ENCODE assay signal across 22 mouse cellular contexts in genomic region chr13:28312090-28312489, GRCm38 (mm10). TPM values are rescaled to one million over a fixed set of nuclear protein-coding genes. Genes with fewer than 3 reads are reported as not detected.
DNase-seq lines count a peak whose midpoint lies in the region; ATAC-seq and TF ChIP-seq lines count a peak whose summit lies in the region.
"Had no signal": no experiment of that assay in that cellular context is flagged by ENCODE, and none has a peak within 500 bp of the region (broad histone marks: within the 10 kb centered on the region; RNA-seq: fewer than 3 reads in every experiment).

No protein-coding gene starts in this region.

- ATAC-seq in kidney, embryonic 14.5 days (ENCODE audit: low FRiP score, low TSS enrichment) = no peak
- ATAC-seq in lung, embryonic 15.5 days (ENCODE audit: borderline replicate concordance, extremely low read depth, low FRiP score, low TSS enrichment) = no peak; the same call in 1 of the 2 replicates
- ATAC-seq: forebrain, embryonic 13.5 days had no signal

- DNase-seq in kidney, postnatal 36 days = no peak
- no peak for DNase-seq in lung, adult 2 months
- peak; percentile 71 for DNase-seq in NIH3T3 (ENCODE audit: low read depth)
- DNase-seq in lung, postnatal 10 days = peak; percentile 21
- no peak for DNase-seq in cerebellum, adult 18-20 months
- DNase-seq in embryo, embryonic 9.5 days (ENCODE audit: extremely low spot score) = no peak
- DNase-seq: B cell, adult 2 months; cerebellum, adult 11 months; cerebellum, postnatal 14 days; gastrocnemius, adult 2 months; heart, postnatal 36 days; liver; right cerebral cortex, postnatal 25 days had no signal

- no peaks in the 10 kb centered on the region for H3K9me3 ChIP-seq in kidney, embryonic 14.5 days (ENCODE audit: control insufficient read depth, low read length)
- no peaks in the 10 kb centered on the region for H3K9me3 ChIP-seq in lung, embryonic 15.5 days
- H3K9me3 ChIP-seq: embryonic facial prominence, embryonic 12.5 days; forebrain, embryonic 13.5 days; heart, embryonic 15.5 days; hindbrain, embryonic 13.5 days; limb, embryonic 10.5 days; midbrain, embryonic 12.5 days had no signal

- no peak overlapping the region for H3K9ac ChIP-seq in kidney, embryonic 14.5 days (ENCODE audit: low read depth, low read length)
- H3K9ac ChIP-seq in lung, embryonic 15.5 days = no peak overlapping the region
- H3K9ac ChIP-seq: embryonic facial prominence, embryonic 12.5 days; forebrain, embryonic 13.5 days; heart, embryonic 15.5 days; hindbrain, embryonic 13.5 days; midbrain, embryonic 12.5 days had no signal

- peaks cover 6% of the 10 kb centered on the region; the same call in 1 of the 2 replicates for H3K4me1 ChIP-seq in kidney, embryonic 14.5 days (ENCODE audit: control insufficient read depth, insufficient read depth, low read length)
- H3K4me1 ChIP-seq in lung, embryonic 15.5 days = peaks cover 18% of the 10 kb centered on the region; the same call in 1 of the 2 replicates
- H3K4me1 ChIP-seq in lung, adult 2 months (ENCODE audit: control insufficient read depth, insufficient read depth, low read length) = no peaks in the 10 kb centered on the region; the same call in 1 of the 2 replicates
- H3K4me1 ChIP-seq: embryonic facial prominence, embryonic 12.5 days; forebrain, embryonic 13.5 days; hindbrain, embryonic 13.5 days; limb, embryonic 10.5 days; midbrain, embryonic 12.5 days had no signal

- no peak overlapping the region for H3K4me3 ChIP-seq in kidney, embryonic 14.5 days (ENCODE audit: low read length)
- H3K4me3 ChIP-seq in lung, embryonic 15.5 days = no peak overlapping the region
- H3K4me3 ChIP-seq in lung, adult 2 months (replicated peaks; ENCODE audit: extremely low read depth, low read depth, low read length) = no peak overlapping the region
- H3K4me3 ChIP-seq: embryonic facial prominence, embryonic 12.5 days; erythroblast, embryonic 14.5 days; forebrain, embryonic 13.5 days; gastrocnemius, adult 2 months; heart, embryonic 15.5 days; hindbrain, embryonic 13.5 days; limb, embryonic 10.5 days; midbrain, embryonic 12.5 days had no signal

- no peaks in the 10 kb centered on the region for H3K36me3 ChIP-seq in kidney, embryonic 14.5 days (ENCODE audit: control insufficient read depth, insufficient read depth, low read length)
- H3K36me3 ChIP-seq in lung, embryonic 15.5 days = no peaks in the 10 kb centered on the region
- H3K36me3 ChIP-seq: embryonic facial prominence, embryonic 12.5 days; heart, embryonic 15.5 days; hindbrain, embryonic 13.5 days; limb, embryonic 10.5 days; midbrain, embryonic 12.5 days had no signal

- 0 out of 2 replicates have a peak overlapping the region, but pooled peaks have one; percentile 10 for H3K27ac ChIP-seq in kidney, embryonic 14.5 days (ENCODE audit: low read depth, low read length)
- H3K27ac ChIP-seq in lung, embryonic 15.5 days = peak overlapping the region; percentile 58
- H3K27ac ChIP-seq: embryonic facial prominence, embryonic 12.5 days; forebrain, embryonic 13.5 days; gastrocnemius, adult 2 months; heart, embryonic 15.5 days; hindbrain, embryonic 13.5 days; limb, embryonic 10.5 days; midbrain, embryonic 12.5 days had no signal

- TF ChIP-seq POLR2A in lung, adult 2 months (IDR thresholded peaks at IDR 0.05; ENCODE audit: borderline replicate concordance, extremely low read depth, low read depth, low read length) = no peak

- TF ChIP-seq CTCF in lung, adult 2 months (IDR thresholded peaks at IDR 0.05; ENCODE audit: insufficient read depth, low read length) = no peak

- WGBS in kidney, embryonic 14.5 days = 44% methylated on average over 6 of the region's 6 CpGs
- WGBS in lung, embryonic 15.5 days = 28% methylated on average over 6 of the region's 6 CpGs
- 51% methylated on average over 6 of the region's 6 CpGs for WGBS in lung, adult 2 months

- H3K27me3 ChIP-seq in kidney, embryonic 14.5 days (ENCODE audit: control insufficient read depth, insufficient read depth, low read length) = no peaks in the 10 kb centered on the region
- H3K27me3 ChIP-seq in lung, embryonic 15.5 days = no peaks in the 10 kb centered on the region
- H3K27me3 ChIP-seq: embryonic facial prominence, embryonic 12.5 days; forebrain, embryonic 13.5 days; heart, embryonic 15.5 days; hindbrain, embryonic 13.5 days; midbrain, embryonic 12.5 days had no signal

- no peak overlapping the region for H3K4me2 ChIP-seq in kidney, embryonic 14.5 days (replicated peaks; ENCODE audit: low read depth, low read length)
- H3K4me2 ChIP-seq in lung, embryonic 15.5 days = peak overlapping the region; percentile 5; the same call in 1 of the 2 replicates
- H3K4me2 ChIP-seq: embryonic facial prominence, embryonic 12.5 days; forebrain, embryonic 13.5 days; heart, embryonic 15.5 days; hindbrain, embryonic 13.5 days; midbrain, embryonic 12.5 days had no signal

RNA-seq across cellular contexts. Expression of gene Gm11361, which starts 54.8 kb away (rescaled TPM):
- polyA plus RNA-seq in kidney, embryonic 14.5 days (2014; fragmentation: Nextera tagmentation; extraction: Ambion mirVana) = 5.4 and 6.7 TPM in 2 replicates
- 6.5 TPM in 2 replicates for polyA plus RNA-seq in lung, embryonic 15.5 days (2015; fragmentation: Nextera tagmentation; extraction: Ambion mirVana)
- polyA plus RNA-seq in lung, adult 2 months (2012; rRNA removed) = 0.60 TPM in 1 of 2 replicates, not detected in the other

Comparison
In these comparisons a context has a peak if more than half of its experiments do, and no peak if none do; other contexts are left out.
1. DNase-seq: peak in NIH3T3 (single experiment) and lung, postnatal 10 days (single experiment); none in kidney, postnatal 36 days (0 of 2), lung, adult 2 months (single experiment), cerebellum, adult 18-20 months (0 of 2) and embryo, embryonic 9.5 days (single experiment).